Comparison of ENCODE assay signal across 19 mouse cellular contexts in the genomic region with DNA sequence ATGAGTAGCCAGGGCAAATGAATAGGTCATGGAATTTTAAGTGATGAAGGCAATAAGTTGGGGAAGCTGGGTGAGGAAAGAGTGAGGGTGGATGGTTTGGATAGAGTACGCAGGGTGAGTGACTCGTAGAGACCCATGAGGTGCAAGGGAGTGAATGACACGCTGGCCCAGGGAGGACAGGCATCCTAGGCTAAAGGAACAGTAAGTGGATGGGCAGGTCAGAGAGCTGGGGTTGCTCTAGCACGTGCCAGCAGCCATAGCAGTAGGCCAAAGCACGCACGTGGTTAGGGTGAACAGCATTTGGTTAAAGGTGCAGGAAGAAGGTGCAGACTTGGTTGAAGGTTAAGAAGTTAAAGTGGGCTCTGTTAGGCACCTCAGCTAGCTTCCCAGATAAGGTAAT.
"Had no signal": no experiment of that assay in that cellular context is flagged by ENCODE, and none has a peak within 500 bp of the region (broad histone marks: within the 10 kb centered on the region; RNA-seq: fewer than 3 reads in every experiment).

No protein-coding gene starts in this region.

- DNase-seq: lung, adult 18-20 months; lung, embryonic 14.5 days; lung, postnatal 10 days; lung, postnatal 4 days; midbrain, embryonic 14.5 days; retina, postnatal 1 day; right cerebral cortex, adult 18-20 months; right cerebral cortex, postnatal 25 days; right cerebral cortex, postnatal 4 days; spleen, adult 18-20 months; thymus, adult 2 months; thymus, postnatal 25 days; thymus, postnatal 4 days had no signal

- H3K4me3 ChIP-seq: midbrain, embryonic 10.5 days; midbrain, embryonic 12.5 days; myocyte; neural tube, embryonic 13.5 days; neural tube, embryonic 15.5 days had no signal

- H3K9ac ChIP-seq: lung, embryonic 14.5 days; midbrain, embryonic 12.5 days; neural tube, embryonic 13.5 days; neural tube, embryonic 15.5 days had no signal

- H3K4me2 ChIP-seq: lung, embryonic 14.5 days; midbrain, embryonic 12.5 days; neural tube, embryonic 13.5 days; neural tube, embryonic 15.5 days had no signal

- H3K9me3 ChIP-seq: midbrain, embryonic 10.5 days; midbrain, embryonic 12.5 days; neural tube, embryonic 13.5 days; neural tube, embryonic 15.5 days had no signal

- H3K27me3 ChIP-seq: midbrain, embryonic 12.5 days; neural tube, embryonic 13.5 days; neural tube, embryonic 15.5 days had no signal

- H3K27ac ChIP-seq: midbrain, embryonic 10.5 days; midbrain, embryonic 12.5 days; neural tube, embryonic 13.5 days; neural tube, embryonic 15.5 days had no signal

- ATAC-seq: midbrain, embryonic 16.5 days had no signal
